Comparison of ENCODE assay signal across 23 mouse cellular contexts in the genomic region with DNA sequence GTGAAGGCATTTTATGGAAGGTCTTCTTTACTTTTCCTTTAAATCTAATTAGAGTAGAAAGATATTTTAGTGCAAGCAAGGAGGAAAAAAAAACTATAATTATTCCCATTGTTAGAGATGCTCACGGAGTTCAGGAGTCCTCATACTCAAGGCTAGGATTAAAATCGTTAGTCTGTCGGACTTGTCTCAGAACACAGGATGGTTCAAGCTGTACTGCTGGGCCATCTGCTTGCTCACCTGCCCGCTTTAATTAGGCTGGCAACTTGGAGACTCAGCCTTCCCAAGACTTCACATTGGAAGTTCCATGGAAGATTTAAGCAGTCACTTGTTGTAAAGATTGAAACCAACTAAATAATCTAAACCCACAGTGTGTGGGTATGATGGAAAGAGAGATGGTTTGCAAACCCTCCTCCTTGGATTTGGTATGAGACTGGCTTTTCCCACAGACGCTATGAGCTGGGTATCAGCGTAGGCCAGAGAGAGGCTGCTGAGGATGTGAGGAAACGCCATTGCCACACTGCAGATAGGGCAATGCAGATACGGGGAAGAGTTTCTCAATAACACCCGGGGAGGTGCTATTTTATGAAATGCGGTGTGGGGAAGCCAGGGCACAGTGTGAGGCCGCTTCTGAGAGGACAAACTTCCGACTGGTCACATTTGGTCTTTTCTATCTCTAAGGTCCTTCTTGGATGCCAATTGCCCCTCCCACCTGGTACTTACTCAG. TPM values are rescaled to one million over a fixed set of nuclear protein-coding genes. Genes with fewer than 3 reads are reported as not detected.
DNase-seq lines count a peak whose midpoint lies in the region; ATAC-seq and TF ChIP-seq lines count a peak whose summit lies in the region.
"Had no signal": no experiment of that assay in that cellular context is flagged by ENCODE, and none has a peak within 500 bp of the region (broad histone marks: within the 10 kb centered on the region; RNA-seq: fewer than 3 reads in every experiment).

No protein-coding gene starts in this region.

- no peaks in the 10 kb centered on the region for H3K9me3 ChIP-seq in liver, postnatal 0 days (ENCODE audit: low read length)
- H3K9me3 ChIP-seq in heart, embryonic 12.5 days (replicated peaks): no peaks in the 10 kb centered on the region
- H3K9me3 ChIP-seq: embryonic facial prominence, embryonic 15.5 days; heart, embryonic 15.5 days; limb, embryonic 10.5 days; neural tube, embryonic 12.5 days had no signal

- H3K36me3 ChIP-seq in liver, postnatal 0 days (replicated peaks; ENCODE audit: insufficient read depth, low read length): no peaks in the 10 kb centered on the region
- no peaks in the 10 kb centered on the region for H3K36me3 ChIP-seq in heart, embryonic 12.5 days
- H3K36me3 ChIP-seq: embryonic facial prominence, embryonic 15.5 days; heart, embryonic 15.5 days; limb, embryonic 10.5 days; neural tube, embryonic 12.5 days had no signal

- H3K4me2 ChIP-seq in liver, postnatal 0 days (ENCODE audit: low read depth, low read length): peak overlapping the region; percentile 22; the same call in 1 of the 2 replicates
- H3K4me2 ChIP-seq in heart, embryonic 12.5 days: no peak overlapping the region
- H3K4me2 ChIP-seq: embryonic facial prominence, embryonic 15.5 days; heart, embryonic 15.5 days; neural tube, embryonic 12.5 days had no signal

- H3K4me3 ChIP-seq in liver, postnatal 0 days (ENCODE audit: low read depth, low read length): no peak overlapping the region
- no peak overlapping the region for H3K4me3 ChIP-seq in heart, embryonic 12.5 days
- H3K4me3 ChIP-seq: embryonic facial prominence, embryonic 15.5 days; heart, adult 2 months; heart, embryonic 15.5 days; limb, embryonic 10.5 days; neural tube, embryonic 12.5 days had no signal

- no peaks in the 10 kb centered on the region for H3K27me3 ChIP-seq in liver, postnatal 0 days (ENCODE audit: insufficient read depth, low read length)
- no peaks in the 10 kb centered on the region for H3K27me3 ChIP-seq in heart, embryonic 12.5 days (replicated peaks)
- H3K27me3 ChIP-seq: embryonic facial prominence, embryonic 15.5 days; heart, embryonic 15.5 days; neural tube, embryonic 12.5 days had no signal

- H3K27ac ChIP-seq in liver, postnatal 0 days (ENCODE audit: low read depth): peak overlapping the region; percentile 39; the same call in 1 of the 2 replicates
- no peak overlapping the region for H3K27ac ChIP-seq in heart, embryonic 12.5 days (ENCODE audit: poor library complexity, severe bottlenecking)
- H3K27ac ChIP-seq: embryonic facial prominence, embryonic 15.5 days; heart, adult 2 months; heart, embryonic 15.5 days; limb, embryonic 10.5 days; liver, embryonic 14.5 days; neural tube, embryonic 12.5 days had no signal

- TF ChIP-seq CTCF in liver, postnatal 0 days (IDR thresholded peaks at IDR 0.05; ENCODE audit: low read depth): no peak

- no peak for TF ChIP-seq EP300 in liver, postnatal 0 days (IDR thresholded peaks at IDR 0.05; ENCODE audit: low read depth)

- no peak for DNase-seq in frontal cortex, adult 2 months (ENCODE audit: extremely low spot score in 1 of 2, low spot score in 1 of 2)
- peak; percentile 79 for DNase-seq in 416B (ENCODE audit: low read depth)
- peak; percentile 49 for DNase-seq in liver, postnatal 0 days
- no peak for DNase-seq in thymus, adult 18-20 months
- DNase-seq in urinary bladder, adult 2 months (ENCODE audit: low spot score): no peak
- DNase-seq: adrenal gland, postnatal 25 days; B cell, adult 2 months; cerebellum, adult 9-10 months; forebrain, postnatal 0 days; heart, adult 2 months; heart, postnatal 4 days; kidney, adult 9 months; kidney, postnatal 36 days; layer of hippocampus, adult 9-11 months; lung, postnatal 14 days had no signal

- 33% methylated on average over 12 of the region's 12 CpGs for WGBS in liver, postnatal 0 days (ENCODE audit: insufficient replicate concordance)
- 42% methylated on average over 12 of the region's 12 CpGs for WGBS in heart, embryonic 12.5 days

- peaks cover 8% of the 10 kb centered on the region for H3K4me1 ChIP-seq in liver, postnatal 0 days (ENCODE audit: insufficient read depth)
- no peaks in the 10 kb centered on the region for H3K4me1 ChIP-seq in heart, embryonic 12.5 days (replicated peaks)
- H3K4me1 ChIP-seq: embryonic facial prominence, embryonic 15.5 days; heart, embryonic 15.5 days; neural tube, embryonic 12.5 days had no signal

- no peak overlapping the region for H3K9ac ChIP-seq in liver, postnatal 0 days (replicated peaks)
- H3K9ac ChIP-seq in heart, embryonic 12.5 days: no peak overlapping the region
- H3K9ac ChIP-seq: embryonic facial prominence, embryonic 15.5 days; forebrain, postnatal 0 days; heart, embryonic 15.5 days; liver, embryonic 14.5 days; neural tube, embryonic 12.5 days had no signal

- 0 out of 2 replicates have a peak, but pooled peaks have one; percentile 13 for ATAC-seq in frontal cortex, adult (ENCODE audit: low TSS enrichment)
- peak; percentile 87 for ATAC-seq in common myeloid progenitor, adult 5-6 weeks (replicated peaks; ENCODE audit: low read depth, poor library complexity, severe bottlenecking)
- ATAC-seq in liver, postnatal 0 days: peak; percentile 79
- no peak for ATAC-seq in heart, embryonic 12.5 days (ENCODE audit: insufficient number of reproducible peaks, low FRiP score)
- ATAC-seq: forebrain, postnatal 0 days had no signal

RNA-seq across cellular contexts. Expression of a gene that starts 19.6 kb away (rescaled TPM):
- 5.0 and 5.6 TPM in 2 replicates for polyA plus RNA-seq in frontal cortex, adult 2 months (2012; rRNA removed)
- 1.2 and 1.3 TPM in 2 replicates for total RNA-seq in common myeloid progenitor, adult 5-6 weeks (2017)
- 2.0 and 2.6 TPM in 2 replicates for polyA plus RNA-seq in liver, postnatal 0 days (2015; fragmentation: Nextera tagmentation; extraction: Ambion mirVana)
- 2.8 and 2.9 TPM in 2 replicates for polyA plus RNA-seq in heart, embryonic 12.5 days (2016; fragmentation: Nextera tagmentation; extraction: Ambion mirVana)
- polyA plus RNA-seq in urinary bladder, adult 2 months (2012; rRNA removed): 44.9 and 59.0 TPM in 2 replicates

Comparison
In these comparisons a context has a peak if more than half of its experiments do, and no peak if none do; other contexts are left out.
1. DNase-seq: peak in 416B (single experiment) and liver, postnatal 0 days (single experiment); none in frontal cortex, adult 2 months (0 of 2), thymus, adult 18-20 months (0 of 2) and urinary bladder, adult 2 months (single experiment).